Mouse (Mus musculus) thymus, adult 2 months (tissue): ENCODE data around the gene Shf.

Source experiments
- CTCF ChIP-seq: fragments of 200-500 bp; IDR thresholded peaks from 2 replicates; pipeline ENCODE4 v1.5.1; 2012; ENCODE audit warnings: mild to moderate bottlenecking, control low read depth, low read length, moderate library complexity, borderline replicate concordance; ENCODE audit not compliant: control insufficient read depth, poor library complexity, insufficient read depth; ENCODE audit errors: extremely low read depth
- POLR2A ChIP-seq: fragments of 200-500 bp; IDR thresholded peaks from 2 replicates; pipeline ENCODE4 v1.6.1; 2012; ENCODE audit warnings: mild to moderate bottlenecking, low read length, control low read depth, moderate library complexity; ENCODE audit not compliant: control insufficient read depth, poor library complexity, insufficient read depth; ENCODE audit errors: extremely low read depth

DNA sequence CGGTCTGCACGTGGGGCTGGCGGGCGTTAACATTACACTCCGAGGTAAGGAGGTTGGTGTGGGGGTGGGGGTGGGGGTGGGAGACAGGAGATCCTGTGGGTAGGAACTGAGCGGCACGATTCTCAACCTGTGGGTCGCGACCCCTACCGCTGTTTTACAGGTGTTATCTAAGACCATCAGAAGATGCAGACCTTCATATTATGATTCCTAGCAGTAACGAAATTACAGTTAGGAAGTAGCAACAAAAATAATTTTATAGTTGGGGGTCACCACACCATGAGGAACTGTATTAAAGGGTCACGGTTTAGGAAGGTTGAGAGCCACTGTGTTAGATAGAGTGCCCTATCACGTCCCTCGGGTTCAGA lies 68.3 kb downstream of the Shf start:
- TF ChIP-seq POLR2A (no peak), CTCF (no peak)
